Mouse (Mus musculus) bone marrow macrophage, adult 2 months (primary cell): Measurements from ENCODE around the gene Ralgapa2.

Experiments used
- CTCF ChIP-seq: IDR thresholded peaks from 2 replicates; pipeline ENCODE4 v1.5.1; 2012; ENCODE audit warnings: low read depth, mild to moderate bottlenecking, low read length, moderate library complexity
- POLR2A ChIP-seq: IDR thresholded peaks from 2 replicates; pipeline ENCODE4 v1.6.1; 2012; ENCODE audit warnings: mild to moderate bottlenecking, low read depth, low read length, borderline replicate concordance

DNA sequence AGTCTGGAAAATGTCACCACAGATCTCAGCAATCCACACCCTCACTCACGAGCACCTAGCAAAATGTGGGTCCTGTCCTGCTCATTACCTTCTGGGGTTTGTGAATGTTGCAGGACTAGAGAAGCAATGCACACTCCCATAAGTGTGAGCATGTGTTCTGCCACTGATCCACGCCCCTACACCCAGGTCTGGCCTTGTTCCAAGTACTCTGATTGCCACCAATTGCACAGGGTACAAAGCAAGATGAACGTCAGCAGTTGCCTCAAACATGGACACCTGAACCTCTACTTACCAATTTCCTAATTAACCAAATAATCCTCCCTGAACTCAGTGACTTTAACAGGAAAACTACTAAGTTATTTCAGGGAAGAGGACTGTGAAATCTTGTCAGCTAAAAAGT lies 68.1 kb downstream of the Ralgapa2 start:
- TF ChIP-seq CTCF (no peak), POLR2A (no peak)
